7 mouse cellular contexts compared by ENCODE assay signal in the genomic region with DNA sequence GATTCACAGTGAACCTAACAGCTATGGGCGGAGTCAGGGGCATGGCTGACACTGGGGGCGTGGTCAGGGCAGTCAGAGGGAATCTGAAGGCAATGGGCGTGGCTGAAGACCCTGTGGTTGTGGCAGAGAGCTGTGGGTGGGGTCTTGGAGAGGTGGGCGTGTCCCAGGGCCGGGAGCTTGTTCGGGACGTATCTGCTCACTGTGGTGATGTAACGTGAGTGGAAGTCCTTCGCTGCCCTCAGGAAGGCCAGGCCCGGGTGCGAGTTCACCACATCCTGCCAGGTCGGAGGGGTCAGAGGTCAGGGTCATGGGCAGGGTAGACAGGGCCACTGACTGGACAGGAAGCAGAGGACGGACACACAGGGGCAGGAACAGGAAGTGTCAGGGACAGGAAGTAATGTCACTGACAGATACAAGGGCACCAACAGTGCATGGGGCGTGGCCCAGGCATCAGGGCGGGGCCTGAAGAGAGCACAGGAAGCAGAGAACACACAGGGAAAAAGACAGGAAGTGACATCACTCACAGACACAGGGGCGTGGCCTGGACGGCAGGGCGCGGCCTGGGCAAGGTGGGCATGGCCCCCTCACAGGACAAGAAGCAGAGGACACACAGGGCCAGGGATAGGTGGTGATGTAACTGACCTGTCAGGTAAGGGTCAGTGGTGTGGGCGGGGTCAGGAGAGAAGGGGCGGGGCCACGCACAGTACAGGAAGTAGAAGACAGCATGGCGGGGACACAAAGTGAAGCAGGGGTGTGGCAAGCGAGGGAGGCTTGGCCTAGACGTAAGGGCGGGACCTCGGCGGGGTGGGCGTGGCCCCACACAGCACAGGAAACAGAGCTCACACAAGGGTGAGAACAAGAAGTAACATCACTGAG. TPM values are rescaled to one million over a fixed set of nuclear protein-coding genes. Genes with fewer than 3 reads are reported as not detected.
DNase-seq lines count a peak whose midpoint lies in the region; ATAC-seq and TF ChIP-seq lines count a peak whose summit lies in the region.

No protein-coding gene starts in this region.

- TF ChIP-seq CTCF in small intestine, adult 2 months (IDR thresholded peaks at IDR 0.05; ENCODE audit: extremely low read depth, insufficient read length, insufficient replicate concordance, low read depth, low read length): no peak

- H3K9ac ChIP-seq in hindbrain, embryonic 16.5 days (ENCODE audit: low read depth, low read length): no peak overlapping the region

- WGBS in hindbrain, embryonic 16.5 days: 94% methylated on average over 27 of the region's 29 CpGs
- 89% methylated on average over 29 of the region's 29 CpGs for WGBS in small intestine, adult 2 months

- H3K4me3 ChIP-seq in hindbrain, embryonic 16.5 days (ENCODE audit: low read length): peak overlapping the region; percentile 21; the same call in 1 of the 2 replicates
- peak overlapping the region; percentile 53 for H3K4me3 ChIP-seq in small intestine, adult 2 months (ENCODE audit: low read depth, low read length)

- peak; percentile 87 for DNase-seq in R1 (ENCODE audit: low read depth, low spot score)
- DNase-seq in cerebellum, adult 11-12 months: peak; percentile 87
- DNase-seq in frontal cortex, postnatal 14 days (ENCODE audit: low spot score in 2 of 2): peak; percentile 23 to 53
- DNase-seq in left cerebral cortex, adult 8-10 months (ENCODE audit: low spot score in 2 of 2): peak; percentile 12 to 73

- no peaks in the 10 kb centered on the region for H3K4me1 ChIP-seq in hindbrain, embryonic 16.5 days (ENCODE audit: control insufficient read depth, insufficient read depth, low read depth, low read length)
- no peaks in the 10 kb centered on the region for H3K4me1 ChIP-seq in small intestine, adult 2 months (ENCODE audit: control insufficient read depth, insufficient read depth, insufficient read length, low read length)

- no peak overlapping the region for H3K27ac ChIP-seq in hindbrain, embryonic 16.5 days (ENCODE audit: low read depth, low read length)
- H3K27ac ChIP-seq in small intestine, adult 2 months (ENCODE audit: insufficient read depth, low read depth, low read length): no peak overlapping the region

- peaks cover 33% of the 10 kb centered on the region for H3K36me3 ChIP-seq in hindbrain, embryonic 16.5 days (ENCODE audit: control insufficient read depth, insufficient read depth, low read length)
- peaks cover 21% of the 10 kb centered on the region for H3K36me3 ChIP-seq in small intestine, adult 2 months (ENCODE audit: control insufficient read depth, insufficient read depth, low read length)

- peaks cover 30% of the 10 kb centered on the region for H3K9me3 ChIP-seq in hindbrain, embryonic 16.5 days (ENCODE audit: control insufficient read depth, low read length)

- TF ChIP-seq POLR2A in small intestine, adult 2 months (IDR thresholded peaks at IDR 0.05; ENCODE audit: low read depth, low read length): no peak

- H3K4me2 ChIP-seq in hindbrain, embryonic 16.5 days (ENCODE audit: low read length): peak overlapping the region; percentile 33

- no peaks in the 10 kb centered on the region for H3K27me3 ChIP-seq in hindbrain, embryonic 16.5 days (replicated peaks; ENCODE audit: control insufficient read depth, insufficient read depth, low read length)
- H3K27me3 ChIP-seq in small intestine, adult 2 months (ENCODE audit: control insufficient read depth, insufficient read depth, low read length): no peaks in the 10 kb centered on the region

- ATAC-seq in hindbrain, embryonic 16.5 days: peak; percentile 88
- peak; percentile 77 for ATAC-seq in megakaryocyte, adult 5-6 weeks (ENCODE audit: poor library complexity, severe bottlenecking)

RNA-seq across cellular contexts. Expression of a gene that starts 36.6 kb away (rescaled TPM):
- 149 and 160 TPM in 2 replicates for polyA plus RNA-seq in hindbrain, embryonic 16.5 days (2015; fragmentation: Nextera tagmentation; extraction: Ambion mirVana)
- total RNA-seq in left cerebral cortex, adult 8-10 months (2022): 100 to 1,000 TPM in 2 of 4 experiments, 10 to 100 TPM in 2; 94.9 to 111 (median 99.1) TPM
- total RNA-seq in megakaryocyte, adult 5-6 weeks (2015): 20.2 and 36.8 TPM in 2 replicates
- 8.7 and 12.7 TPM in 2 replicates for total RNA-seq in megakaryocyte, adult 5-6 weeks (2017)
- 178 and 342 TPM in 2 replicates for polyA plus RNA-seq in small intestine, adult 2 months (2012; rRNA removed)

RNA-seq across cellular contexts. Expression of a gene that starts 53.5 kb away (rescaled TPM):
- polyA plus RNA-seq in hindbrain, embryonic 16.5 days (2015; fragmentation: Nextera tagmentation; extraction: Ambion mirVana): not detected in 2 replicates
- total RNA-seq in left cerebral cortex, adult 8-10 months (2022): not detected
- total RNA-seq in megakaryocyte, adult 5-6 weeks (2015): not detected in 2 replicates
- total RNA-seq in megakaryocyte, adult 5-6 weeks (2017): not detected in 2 replicates
- polyA plus RNA-seq in small intestine, adult 2 months (2012; rRNA removed): not detected in 2 replicates
